Mouse (Mus musculus) thymus, adult 2 months (tissue): ENCODE results near the gene Hpd. TPM values are rescaled to one million over a fixed set of nuclear protein-coding genes. Genes with fewer than 3 reads are reported as not detected.

Experiments
- DNase-seq: peaks from one replicate; pipeline ENCODE4 v3.0.0; 2021
- H3K27ac ChIP-seq: fragments of 200-500 bp; 2 replicates; pipeline ENCODE4 v1.5.1; 2012; ENCODE audit warnings: low read length, control low read depth; ENCODE audit not compliant: control insufficient read depth, insufficient read depth
- H3K27me3 ChIP-seq: fragments of 200-500 bp; 2 replicates; pipeline ENCODE4 v1.6.1; 2012; ENCODE audit warnings: mild to moderate bottlenecking, low read length, moderate library complexity, mixed read lengths; ENCODE audit not compliant: control insufficient read depth, insufficient read depth
- H3K36me3 ChIP-seq: fragments of 200-500 bp; 2 replicates; pipeline ENCODE4 v1.6.1; 2012; ENCODE audit warnings: mild to moderate bottlenecking, low read length, moderate library complexity; ENCODE audit not compliant: control insufficient read depth, insufficient read depth
- H3K4me1 ChIP-seq: fragments of 200-500 bp; replicated peaks from 2 replicates; pipeline ENCODE4 v1.6.1; 2012; ENCODE audit warnings: low read length; ENCODE audit not compliant: control insufficient read depth, insufficient read depth
- H3K4me3 ChIP-seq: fragments of 200-500 bp; 2 replicates; pipeline ENCODE4 v1.5.1; 2012; ENCODE audit warnings: mild to moderate bottlenecking, low read length, control low read depth, moderate library complexity; ENCODE audit not compliant: control insufficient read depth, insufficient read depth
- CTCF ChIP-seq: fragments of 200-500 bp; IDR thresholded peaks from 2 replicates; pipeline ENCODE4 v1.5.1; 2012; ENCODE audit warnings: mild to moderate bottlenecking, control low read depth, low read length, moderate library complexity, borderline replicate concordance; ENCODE audit not compliant: control insufficient read depth, poor library complexity, insufficient read depth; ENCODE audit errors: extremely low read depth
- POLR2A ChIP-seq: fragments of 200-500 bp; IDR thresholded peaks from 2 replicates; pipeline ENCODE4 v1.6.1; 2012; ENCODE audit warnings: mild to moderate bottlenecking, low read length, control low read depth, moderate library complexity; ENCODE audit not compliant: control insufficient read depth, poor library complexity, insufficient read depth; ENCODE audit errors: extremely low read depth
- WGBS: fragments of 180-500 bp; shearing (Covaris S2); methylation state at CpG from one replicate; pipeline ENCODE4 v1.1.7; 2018; 5-methylcytosine and 5-hydroxymethylcytosine counted together
- polyA plus RNA-seq: library from polyadenylated mRNA; depleted of rRNA; stranded (reverse); fragments of >200 nt; gene quantifications from 2 replicates; pipeline ENCODE4 v1.2.3, GENCODE M21; 2012

Hpd gene
- polyA plus RNA-seq, 1 experiment: 1.5 TPM

DNA sequence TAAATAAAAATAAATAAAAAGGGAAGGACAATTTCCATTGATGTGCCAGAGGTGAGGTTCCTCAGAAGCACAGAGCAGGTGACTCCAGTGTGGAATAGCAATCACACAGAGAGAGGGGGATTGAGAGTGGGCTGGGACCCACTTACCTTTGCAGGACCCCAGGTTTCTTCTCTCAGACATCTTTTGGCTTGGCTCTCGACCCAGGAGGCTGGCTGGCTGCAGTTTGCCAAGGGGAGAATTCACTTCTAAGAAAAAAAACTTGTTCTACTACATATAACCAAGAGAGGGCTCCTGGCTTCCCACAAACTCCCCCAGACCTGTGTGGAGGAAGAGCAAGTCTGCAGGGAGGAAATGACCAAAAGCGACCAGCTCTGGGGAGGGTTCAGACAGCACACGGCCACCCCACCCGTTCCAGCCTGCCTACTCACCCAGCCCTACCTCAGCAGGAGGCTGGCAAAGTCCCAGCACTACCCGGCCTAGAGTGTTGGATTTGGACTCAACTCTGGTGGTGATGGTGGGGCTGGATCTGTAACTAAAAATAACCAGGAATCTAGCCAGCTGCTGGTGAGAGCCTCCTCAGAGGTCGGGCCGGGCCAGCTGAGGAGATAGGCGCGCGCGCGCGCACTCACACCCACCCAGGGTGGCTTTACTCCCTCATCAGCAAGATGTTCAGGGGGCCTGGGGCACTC is 48.2 kb downstream of the Hpd start:
- H3K4me3 ChIP-seq: no peak overlapping the region
- TF ChIP-seq CTCF: no peak
- TF ChIP-seq POLR2A: no peak
- peaks cover 4% of the 10 kb centered on the region; the same call in 1 of the 2 replicates for H3K36me3 ChIP-seq
- H3K27ac ChIP-seq: peak overlapping the region; percentile 17; the same call in 1 of the 2 replicates
- peaks cover 76% of the 10 kb centered on the region for H3K4me1 ChIP-seq
- 69% methylated on average over 13 of the region's 13 CpGs for WGBS
- DNase-seq: no peak
- H3K27me3 ChIP-seq: no peaks in the 10 kb centered on the region

DNA sequence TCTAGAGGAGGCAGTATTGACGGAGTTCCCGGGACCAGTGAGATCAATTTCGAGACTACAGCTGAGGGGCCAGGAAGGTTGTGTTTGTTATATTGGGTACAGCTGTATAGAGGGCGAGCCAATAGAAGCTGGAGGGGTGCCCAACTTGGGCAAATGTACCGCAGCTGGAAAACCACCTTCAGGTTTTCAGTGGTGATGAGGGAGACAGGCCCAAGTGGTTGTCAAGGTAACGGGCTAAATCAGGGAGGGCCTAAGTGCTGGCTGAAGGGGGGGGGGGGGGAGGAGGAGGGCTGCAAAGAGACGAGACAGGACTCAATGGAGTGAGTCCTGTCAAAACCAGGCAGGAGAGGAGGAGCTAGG is 48.8 kb downstream of the Hpd start:
- WGBS: 53% methylated on average over 7 of the region's 7 CpGs
- TF ChIP-seq CTCF: no peak
- TF ChIP-seq POLR2A: no peak
- Histone ChIP-seq H3K4me1 (peaks cover 81% of the 10 kb centered on the region), H3K4me3 (no peak overlapping the region), H3K27me3 (no peaks in the 10 kb centered on the region), H3K27ac (peak overlapping the region; percentile 40; the same call in 1 of the 2 replicates), H3K36me3 (peaks cover 4% of the 10 kb centered on the region; the same call in 1 of the 2 replicates)
- DNase-seq: no peak

- Histone ChIP-seq H3K4me1 (peaks cover 84% of the 10 kb centered on the region), H3K4me3 (no peak overlapping the region), H3K27ac (peak overlapping the region; percentile 40; the same call in 1 of the 2 replicates), H3K27me3 (no peaks in the 10 kb centered on the region), H3K36me3 (peaks cover 4% of the 10 kb centered on the region; the same call in 1 of the 2 replicates)
- TF ChIP-seq CTCF (peak; percentile 98), POLR2A (no peak)
- DNase-seq: peak; percentile 90
- 33% methylated on average over 18 of the region's 18 CpGs for WGBS
Observed at GRCm38 (mm10) chr5:123133083-123133783, 49.3 kb downstream of the Hpd start.

DNA sequence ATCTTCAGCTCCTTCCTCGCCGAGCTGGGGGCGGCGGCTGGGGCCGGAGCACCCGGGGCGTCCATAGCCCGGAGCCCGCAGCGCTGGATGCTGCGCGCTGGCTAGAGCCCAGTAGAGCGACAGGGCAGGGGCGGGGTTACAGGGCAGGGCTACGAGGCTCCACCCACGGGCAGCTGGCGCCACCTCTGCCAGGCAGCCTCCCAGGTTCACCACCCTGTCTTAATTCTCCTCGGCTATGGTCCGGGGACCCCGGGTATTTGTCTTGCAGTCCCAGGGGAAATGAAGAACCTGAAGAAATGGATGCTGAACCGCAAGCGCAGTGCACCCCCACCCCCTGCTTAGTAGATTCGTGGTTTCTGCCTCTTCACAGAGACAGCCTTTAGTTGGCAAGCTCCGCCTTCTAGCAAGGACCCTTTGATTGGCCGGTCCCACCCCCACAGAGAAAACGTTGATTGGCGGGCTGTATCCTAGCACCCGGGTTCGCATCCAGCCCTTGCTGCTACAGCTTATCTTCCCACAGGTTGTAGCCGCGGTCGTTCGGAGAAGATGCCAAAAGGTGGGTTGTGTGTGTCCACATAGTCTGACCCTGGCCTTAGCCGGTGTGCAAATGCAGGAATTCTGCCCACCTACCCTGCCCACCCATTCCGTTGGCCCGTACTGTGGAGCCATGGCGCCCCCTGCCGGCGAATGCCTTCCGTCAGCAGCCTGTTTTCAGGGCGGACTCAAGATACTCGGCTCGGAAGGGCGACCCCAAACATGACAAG is 50.0 kb downstream of the Hpd start, which contains the start of gene Rhof:
TSS of gene Rhof (minus strand) at position 385 of the 764 bp plus-strand sequence.
- Histone ChIP-seq H3K4me1 (peaks cover 82% of the 10 kb centered on the region), H3K36me3 (peaks cover 4% of the 10 kb centered on the region; the same call in 1 of the 2 replicates), H3K27ac (peak within 1 kb of the TSS; percentile 15; the same call in 1 of the 2 replicates), H3K4me3 (peak within 1 kb of the TSS; percentile 55), H3K27me3 (no peaks in the 10 kb centered on the region)
- DNase-seq: peak; percentile 89
- WGBS: 2% methylated on average over 44 of the region's 44 CpGs
- peak; percentile 60; the same call in 1 of the 2 replicates for TF ChIP-seq POLR2A
- TF ChIP-seq CTCF: peak; percentile 99

DNA sequence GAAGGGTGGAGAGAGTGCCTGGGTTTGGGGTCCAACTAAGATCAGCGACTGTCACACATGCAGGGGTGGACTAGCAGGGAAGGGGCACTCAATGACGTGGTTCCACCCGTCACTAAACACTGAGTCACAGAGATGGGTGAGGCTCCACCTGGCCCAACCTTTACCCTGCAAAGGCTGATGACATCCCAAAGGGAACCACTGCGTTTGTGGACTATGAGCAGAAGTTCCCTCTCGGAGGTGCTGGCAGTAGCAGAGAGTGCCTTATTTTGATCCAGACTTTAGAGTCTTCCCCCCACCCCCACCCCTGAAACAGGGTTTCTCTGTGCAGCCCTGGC is 51.7 kb downstream of the Hpd start:
- WGBS: 93% methylated on average over 5 of the region's 5 CpGs
- Histone ChIP-seq H3K36me3 (peaks cover 4% of the 10 kb centered on the region; the same call in 1 of the 2 replicates), H3K4me1 (peaks cover 76% of the 10 kb centered on the region), H3K4me3 (no peak overlapping the region), H3K27ac (no peak overlapping the region), H3K27me3 (no peaks in the 10 kb centered on the region)
- TF ChIP-seq CTCF (no peak), POLR2A (no peak)
- no peak for DNase-seq
